Mouse (Mus musculus) liver, embryonic 14.5 days (tissue): ENCODE results near the gene Utp18.

ENCODE experiments used
- CTCF ChIP-seq: IDR thresholded peaks from 2 replicates; pipeline ENCODE4 v1.5.1; 2016; ENCODE audit warnings: antibody characterized with exemption, low read depth, control low read depth
- EP300 ChIP-seq: IDR thresholded peaks from 2 replicates; pipeline ENCODE4 v1.6.1; 2016; ENCODE audit warnings: antibody characterized with exemption, low read depth

DNA sequence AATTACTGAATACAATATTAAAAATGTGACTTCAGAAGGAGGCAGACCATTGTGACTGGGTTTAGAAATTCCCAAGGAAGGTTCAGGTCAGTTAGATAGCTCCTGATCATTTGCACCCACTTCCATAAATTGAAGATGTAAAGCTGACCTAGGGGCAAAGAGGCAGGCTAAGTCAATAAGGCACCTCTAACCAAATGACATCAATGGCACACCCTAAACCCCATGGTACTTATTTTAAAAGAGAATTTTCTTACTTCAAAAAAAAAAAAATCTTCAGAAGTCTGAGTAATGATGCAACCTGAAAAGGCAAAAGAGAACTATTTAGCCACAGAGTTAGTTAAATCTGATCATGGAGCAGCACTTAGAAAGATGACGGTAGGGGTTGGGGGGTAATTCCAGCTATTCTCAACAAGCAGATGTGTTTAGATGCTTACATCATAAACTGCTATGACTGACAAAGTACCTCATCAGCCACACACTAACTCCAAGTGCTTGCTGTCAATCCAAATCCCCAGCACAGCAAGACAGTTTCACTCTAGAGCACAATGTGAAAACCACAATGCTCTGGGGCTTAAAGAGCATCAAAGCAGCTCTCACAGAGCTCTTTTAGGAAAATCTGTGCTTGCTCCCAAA is 24.9 kb downstream of the Utp18 start:
- TF ChIP-seq CTCF: no peak
- TF ChIP-seq EP300: no peak
